Mouse (Mus musculus): Measurements from ENCODE around the gene Olfml2b. TPM values are rescaled to one million over a fixed set of nuclear protein-coding genes. Genes with fewer than 3 reads are reported as not detected.

Olfml2b gene
- total RNA-seq (2015; ENCODE audit: low replicate concordance) (0.42 and 4.0 TPM in 2 replicates), total RNA-seq (2017; ENCODE audit: low replicate concordance) (0.83 and 3.0 TPM in 2 replicates)

- peak; percentile 46 for ATAC-seq (replicated peaks; ENCODE audit: low FRiP score, poor library complexity, severe bottlenecking)
Observed at GRCm38 (mm10) chr1:170644255-170645205, at the start of gene Olfml2b. Olfml2b (plus strand) TSS chr1:170644532.

GRCm38 (mm10) chr1:170594575-170594974 lies 49.8 kb upstream of the Olfml2b start:
- ATAC-seq (replicated peaks; ENCODE audit: low FRiP score, poor library complexity, severe bottlenecking), result no peak

GRCm38 (mm10) chr1:170605228-170606001 lies 38.9 kb upstream of the Olfml2b start:
- no peak for ATAC-seq (replicated peaks; ENCODE audit: low FRiP score, poor library complexity, severe bottlenecking)

GRCm38 (mm10) chr1:170607231-170607917 lies 37.0 kb upstream of the Olfml2b start:
- no peak for ATAC-seq (replicated peaks; ENCODE audit: low FRiP score, poor library complexity, severe bottlenecking)

- ATAC-seq (replicated peaks; ENCODE audit: low FRiP score, poor library complexity, severe bottlenecking), result no peak
Observed at GRCm38 (mm10) chr1:170608461-170609071, 35.8 kb upstream of the Olfml2b start.

GRCm38 (mm10) chr1:170609872-170610271 lies 34.5 kb upstream of the Olfml2b start:
- ATAC-seq (replicated peaks; ENCODE audit: low FRiP score, poor library complexity, severe bottlenecking), result peak; percentile 76

GRCm38 (mm10) chr1:170610289-170610688 lies 34.0 kb upstream of the Olfml2b start:
- peak; percentile 95 for ATAC-seq (replicated peaks; ENCODE audit: low FRiP score, poor library complexity, severe bottlenecking)

- peak; percentile 47 for ATAC-seq (replicated peaks; ENCODE audit: low FRiP score, poor library complexity, severe bottlenecking)
Observed at GRCm38 (mm10) chr1:170610695-170611094, 33.6 kb upstream of the Olfml2b start.

GRCm38 (mm10) chr1:170611631-170612030 lies 32.7 kb upstream of the Olfml2b start:
- no peak for ATAC-seq (replicated peaks; ENCODE audit: low FRiP score, poor library complexity, severe bottlenecking)

GRCm38 (mm10) chr1:170612968-170613872 lies 31.1 kb upstream of the Olfml2b start:
- ATAC-seq (replicated peaks; ENCODE audit: low FRiP score, poor library complexity, severe bottlenecking), result peak; percentile 55

GRCm38 (mm10) chr1:170619686-170620374 lies 24.5 kb upstream of the Olfml2b start:
- ATAC-seq (replicated peaks; ENCODE audit: low FRiP score, poor library complexity, severe bottlenecking), result no peak

- ATAC-seq (replicated peaks; ENCODE audit: low FRiP score, poor library complexity, severe bottlenecking), result peak; percentile 98
Observed at GRCm38 (mm10) chr1:170622934-170623333, 21.4 kb upstream of the Olfml2b start.

GRCm38 (mm10) chr1:170623432-170623831 lies 20.9 kb upstream of the Olfml2b start:
- ATAC-seq (replicated peaks; ENCODE audit: low FRiP score, poor library complexity, severe bottlenecking), result peak; percentile 63

GRCm38 (mm10) chr1:170630489-170630888 lies 13.8 kb upstream of the Olfml2b start:
- peak; percentile 73 for ATAC-seq (replicated peaks; ENCODE audit: low FRiP score, poor library complexity, severe bottlenecking)

GRCm38 (mm10) chr1:170631571-170631970 lies 12.8 kb upstream of the Olfml2b start:
- no peak for ATAC-seq (replicated peaks; ENCODE audit: low FRiP score, poor library complexity, severe bottlenecking)

GRCm38 (mm10) chr1:170632385-170632784 lies 11.9 kb upstream of the Olfml2b start:
- peak; percentile 92 for ATAC-seq (replicated peaks; ENCODE audit: low FRiP score, poor library complexity, severe bottlenecking)

GRCm38 (mm10) chr1:170632856-170633255 lies 11.5 kb upstream of the Olfml2b start:
- ATAC-seq (replicated peaks; ENCODE audit: low FRiP score, poor library complexity, severe bottlenecking), result no peak

- no peak for ATAC-seq (replicated peaks; ENCODE audit: low FRiP score, poor library complexity, severe bottlenecking)
Observed at GRCm38 (mm10) chr1:170638941-170639340, 5.4 kb upstream of the Olfml2b start.
